Mouse (Mus musculus) midbrain, embryonic 11.5 days (tissue): ENCODE data around the gene Gm29666. TPM values are rescaled to one million over a fixed set of nuclear protein-coding genes. Genes with fewer than 3 reads are reported as not detected.

Experiments used
- ATAC-seq: fragments of 200-750 bp; cut with Nextera tagmentation; 2 replicates; pipeline ENCODE4 v1.8.0; 2017; ENCODE audit warnings: moderate TSS enrichment, moderate library complexity; ENCODE audit not compliant: low FRiP score
- DNase-seq: peaks from one replicate; pipeline ENCODE4 v3.0.0; 2015; ENCODE audit warnings: low spot score; ENCODE audit errors: missing footprints
- H3K27ac ChIP-seq: fragments of 300-500 bp; sonication (generic); 2 replicates; pipeline ENCODE4 v1.5.1; 2014; ENCODE audit warnings: low read depth, low read length
- H3K27me3 ChIP-seq: fragments of 300-500 bp; sonication (generic); 2 replicates; pipeline ENCODE4 v1.6.1; 2014; ENCODE audit warnings: mild to moderate bottlenecking, low read length, moderate library complexity, mixed read lengths; ENCODE audit not compliant: control insufficient read depth, insufficient read depth
- H3K36me3 ChIP-seq: fragments of 300-500 bp; sonication (generic); 2 replicates; pipeline ENCODE4 v1.6.1; 2014; ENCODE audit warnings: mild to moderate bottlenecking, low read length, moderate library complexity, mixed read lengths; ENCODE audit not compliant: control insufficient read depth, insufficient read depth
- H3K4me1 ChIP-seq: fragments of 300-500 bp; sonication (generic); 2 replicates; pipeline ENCODE4 v1.6.1; 2014; ENCODE audit warnings: low read length; ENCODE audit not compliant: control insufficient read depth, insufficient read depth
- H3K4me2 ChIP-seq: fragments of 300-500 bp; sonication (generic); 2 replicates; pipeline ENCODE4 v1.6.1; 2014; ENCODE audit warnings: mild to moderate bottlenecking, moderate library complexity
- H3K4me3 ChIP-seq: fragments of 300-500 bp; sonication (generic); 2 replicates; pipeline ENCODE4 v1.5.1; 2014; ENCODE audit warnings: low read depth, low read length
- H3K9ac ChIP-seq: fragments of 300-500 bp; sonication (generic); 2 replicates; pipeline ENCODE4 v1.6.1; 2014; ENCODE audit warnings: low read length
- H3K9me3 ChIP-seq: fragments of 300-500 bp; sonication (generic); 2 replicates; pipeline ENCODE4 v1.6.1; 2016; ENCODE audit warnings: low read length; ENCODE audit not compliant: control insufficient read depth
- WGBS: fragments of 180-500 bp; shearing (Covaris S2); extraction: QIAGEN DNeasy Blood & Tissue Kit; methylation state at CpG from one replicate; pipeline ENCODE4 v1.1.7; 2014; 5-methylcytosine and 5-hydroxymethylcytosine counted together
- polyA plus RNA-seq: library from polyadenylated mRNA; unstranded; fragments of >200 nt; fragmentation: Nextera tagmentation; extraction: Ambion mirVana; gene quantifications from 2 replicates; pipeline ENCODE4 v1.2.1, GENCODE M21; 2014

Gm29666 gene
- 0.61 and 0.66 TPM in 2 replicates for polyA plus RNA-seq

- H3K9ac ChIP-seq, result no peak within 1 kb of the TSS
- peaks cover 15% of the 10 kb centered on the region for H3K4me1 ChIP-seq
- no peak within 1 kb of the TSS for H3K4me2 ChIP-seq
- H3K27me3 ChIP-seq, result no peaks in the 10 kb centered on the region
- ATAC-seq, result no peak
- WGBS, result 96% methylated on average over 3 of the region's 3 CpGs
- no peak within 1 kb of the TSS for H3K27ac ChIP-seq
- H3K36me3 ChIP-seq, result no peaks in the 10 kb centered on the region
- H3K4me3 ChIP-seq, result no peak within 1 kb of the TSS
- peak; percentile 28 for DNase-seq
- no peaks in the 10 kb centered on the region for H3K9me3 ChIP-seq
These were observed at the start of gene Gm29666 for GRCm38 (mm10) chr15:84919938-84920337. Gm29666 (minus strand) TSS chr15:84920038.

- Histone ChIP-seq H3K4me1 (peaks cover 6% of the 10 kb centered on the region), H3K9ac (no peak overlapping the region), H3K4me2 (no peak overlapping the region), H3K9me3 (no peaks in the 10 kb centered on the region), H3K36me3 (no peaks in the 10 kb centered on the region), H3K27me3 (no peaks in the 10 kb centered on the region), H3K4me3 (no peak overlapping the region), H3K27ac (no peak overlapping the region)
- WGBS, result 90% methylated on average over 4 of the region's 4 CpGs
- no peak for DNase-seq
- no peak for ATAC-seq
These were observed 48.7 kb upstream of the Gm29666 start for GRCm38 (mm10) chr15:84968534-84968933.

GRCm38 (mm10) chr15:84965575-84966360 is 45.9 kb upstream of the Gm29666 start:
- Histone ChIP-seq H3K27me3 (no peaks in the 10 kb centered on the region), H3K27ac (no peak overlapping the region), H3K9me3 (no peaks in the 10 kb centered on the region), H3K4me1 (no peaks in the 10 kb centered on the region), H3K9ac (no peak overlapping the region), H3K4me2 (no peak overlapping the region), H3K36me3 (no peaks in the 10 kb centered on the region), H3K4me3 (no peak overlapping the region)
- no peak for DNase-seq
- ATAC-seq, result no peak
- 62% methylated on average over 7 of the region's 7 CpGs for WGBS

- 86% methylated on average over 5 of the region's 5 CpGs for WGBS
- Histone ChIP-seq H3K4me1 (no peaks in the 10 kb centered on the region), H3K9ac (no peak overlapping the region), H3K9me3 (no peaks in the 10 kb centered on the region), H3K27ac (no peak overlapping the region), H3K36me3 (no peaks in the 10 kb centered on the region), H3K27me3 (no peaks in the 10 kb centered on the region), H3K4me3 (no peak overlapping the region), H3K4me2 (no peak overlapping the region)
- no peak for ATAC-seq
- DNase-seq, result no peak
These were observed 44.9 kb upstream of the Gm29666 start for GRCm38 (mm10) chr15:84964771-84965170.

DNA sequence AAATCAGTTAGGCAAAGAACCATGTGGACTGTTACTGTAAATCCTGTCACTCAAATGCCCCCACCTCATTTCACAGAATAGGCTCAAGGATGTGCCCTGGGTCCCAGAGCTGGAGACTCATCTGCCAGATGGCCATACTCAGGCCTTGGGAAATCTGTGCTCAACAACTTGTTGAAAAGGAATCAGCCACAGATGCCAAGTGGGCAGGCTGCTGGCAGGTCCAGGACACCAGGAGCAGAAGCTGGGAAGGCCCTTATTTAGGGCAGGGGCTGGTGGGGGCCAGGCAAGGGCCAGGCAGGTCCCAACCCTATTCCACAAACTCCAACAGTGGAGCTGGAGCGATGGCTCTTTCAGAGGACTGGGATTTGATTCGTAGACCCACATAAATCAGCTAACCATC is 42.7 kb upstream of the Gm29666 start:
- no peaks in the 10 kb centered on the region for H3K27me3 ChIP-seq
- H3K4me2 ChIP-seq, result no peak overlapping the region
- H3K9me3 ChIP-seq, result no peaks in the 10 kb centered on the region
- H3K36me3 ChIP-seq, result no peaks in the 10 kb centered on the region
- 91% methylated on average over 2 of the region's 2 CpGs for WGBS
- H3K4me1 ChIP-seq, result peaks cover 6% of the 10 kb centered on the region
- H3K4me3 ChIP-seq, result no peak overlapping the region
- no peak overlapping the region for H3K27ac ChIP-seq
- ATAC-seq, result no peak
- no peak overlapping the region for H3K9ac ChIP-seq
- DNase-seq, result no peak

GRCm38 (mm10) chr15:84960692-84961091 is 40.9 kb upstream of the Gm29666 start:
- WGBS, result 21% methylated on average over 8 of the region's 8 CpGs
- no peak overlapping the region for H3K9ac ChIP-seq
- H3K27ac ChIP-seq, result no peak overlapping the region
- H3K4me2 ChIP-seq, result no peak overlapping the region
- no peak overlapping the region for H3K4me3 ChIP-seq
- no peaks in the 10 kb centered on the region for H3K36me3 ChIP-seq
- ATAC-seq (no peak), DNase-seq (no peak)
- no peaks in the 10 kb centered on the region for H3K9me3 ChIP-seq
- no peaks in the 10 kb centered on the region for H3K27me3 ChIP-seq
- H3K4me1 ChIP-seq, result peaks cover 6% of the 10 kb centered on the region

DNA sequence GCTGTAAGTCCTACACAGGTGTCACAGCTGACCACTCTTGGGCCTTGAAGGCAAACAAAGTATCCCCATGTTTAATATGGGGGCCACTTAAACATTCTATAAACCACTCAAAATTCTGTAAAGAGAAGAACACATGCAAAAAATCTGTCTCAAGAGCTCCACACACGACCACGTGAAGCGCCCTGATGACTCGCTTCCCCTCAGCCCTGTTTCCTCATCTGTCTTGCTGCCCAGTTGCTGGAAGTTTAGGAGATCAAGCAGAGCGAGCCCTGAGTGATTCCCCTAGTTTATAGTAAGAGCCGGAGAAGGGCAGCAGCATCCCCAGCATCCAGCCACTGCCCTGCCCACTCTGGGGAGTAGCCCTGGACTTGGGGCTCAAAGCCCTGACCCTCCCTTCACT is 40.1 kb upstream of the Gm29666 start:
- no peak overlapping the region for H3K4me3 ChIP-seq
- no peak overlapping the region for H3K9ac ChIP-seq
- H3K27ac ChIP-seq, result no peak overlapping the region
- H3K27me3 ChIP-seq, result no peaks in the 10 kb centered on the region
- no peaks in the 10 kb centered on the region for H3K36me3 ChIP-seq
- H3K9me3 ChIP-seq, result no peaks in the 10 kb centered on the region
- ATAC-seq, result no peak
- H3K4me2 ChIP-seq, result no peak overlapping the region
- 81% methylated on average over 6 of the region's 6 CpGs for WGBS
- peaks cover 6% of the 10 kb centered on the region for H3K4me1 ChIP-seq
- DNase-seq, result no peak

- H3K4me1 ChIP-seq, result peaks cover 6% of the 10 kb centered on the region
- ATAC-seq, result no peak
- H3K27me3 ChIP-seq, result no peaks in the 10 kb centered on the region
- H3K27ac ChIP-seq, result no peak overlapping the region
- WGBS, result 91% methylated on average over 3 of the region's 3 CpGs
- peaks cover 3% of the 10 kb centered on the region for H3K36me3 ChIP-seq
- no peak for DNase-seq
- no peak overlapping the region for H3K9ac ChIP-seq
- H3K4me2 ChIP-seq, result no peak overlapping the region
- H3K4me3 ChIP-seq, result no peak overlapping the region
- no peaks in the 10 kb centered on the region for H3K9me3 ChIP-seq
These were observed 38.5 kb upstream of the Gm29666 start for GRCm38 (mm10) chr15:84958331-84958730.

DNA sequence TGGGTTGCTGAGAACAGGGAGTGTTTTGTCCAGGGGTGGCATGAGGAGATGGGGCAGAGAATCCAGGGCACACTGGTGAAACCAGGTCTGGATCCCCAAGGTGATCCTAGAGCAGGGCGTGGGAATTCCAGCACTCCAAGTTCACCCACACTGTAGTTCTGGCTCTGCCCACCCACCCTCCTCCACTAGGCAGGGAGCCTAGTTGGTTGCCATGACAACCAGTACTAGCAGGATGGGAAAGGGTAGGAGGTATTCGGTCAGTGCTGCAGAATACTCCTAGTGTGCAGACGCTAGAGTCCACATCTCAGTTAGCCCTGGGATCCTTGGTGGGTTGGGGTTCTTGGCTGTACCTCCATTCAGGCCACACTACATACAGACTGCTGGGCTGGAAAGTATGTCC is 38.0 kb upstream of the Gm29666 start:
- H3K36me3 ChIP-seq, result peaks cover 3% of the 10 kb centered on the region
- H3K4me3 ChIP-seq, result no peak overlapping the region
- ATAC-seq (peak; percentile 70), DNase-seq (no peak)
- H3K9me3 ChIP-seq, result no peaks in the 10 kb centered on the region
- H3K4me1 ChIP-seq, result peaks cover 6% of the 10 kb centered on the region
- WGBS, result 34% methylated on average over 3 of the region's 3 CpGs
- H3K4me2 ChIP-seq, result no peak overlapping the region
- H3K27me3 ChIP-seq, result no peaks in the 10 kb centered on the region
- no peak overlapping the region for H3K27ac ChIP-seq
- H3K9ac ChIP-seq, result no peak overlapping the region
